Mouse (Mus musculus): ENCODE measurements around the gene Pfkfb4.
A peak's percentile ranks its signal among the peaks of the same experiment; 100 is the strongest.

Pfkfb4 gene

GRCm38 (mm10) chr9:109038086-109038895, 46.7 kb downstream of the Pfkfb4 start, which contains the start of gene Shisa5:
TSS of gene Shisa5 (plus strand) at chr9:109038565.
- peak; percentile 89 to 90 for DNase-seq

DNA sequence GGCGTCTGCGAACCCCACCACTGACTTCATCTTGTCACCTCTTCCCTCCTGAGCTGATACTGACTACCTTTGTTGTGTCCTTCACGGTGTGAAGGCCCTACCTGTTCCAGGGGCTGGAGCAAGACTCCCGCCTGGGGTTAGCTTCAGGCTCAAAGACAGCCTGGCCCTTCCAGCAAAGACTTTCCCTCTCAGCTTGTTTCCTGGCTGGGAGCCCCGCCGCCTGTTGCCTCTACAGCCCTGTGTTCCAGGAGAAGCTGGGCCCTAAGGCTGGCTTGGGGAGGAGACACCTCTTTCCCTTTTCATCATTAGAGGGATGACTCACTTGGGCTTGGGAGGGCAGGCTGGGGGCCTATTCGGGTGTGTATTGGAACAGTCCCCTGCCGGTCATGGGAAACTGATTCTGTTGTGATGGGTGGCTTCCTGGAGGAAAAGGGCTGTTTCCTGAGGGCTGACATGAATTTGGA, 47.4 kb downstream of the Pfkfb4 start:
- peak; percentile 69 to 74 for DNase-seq

DNA sequence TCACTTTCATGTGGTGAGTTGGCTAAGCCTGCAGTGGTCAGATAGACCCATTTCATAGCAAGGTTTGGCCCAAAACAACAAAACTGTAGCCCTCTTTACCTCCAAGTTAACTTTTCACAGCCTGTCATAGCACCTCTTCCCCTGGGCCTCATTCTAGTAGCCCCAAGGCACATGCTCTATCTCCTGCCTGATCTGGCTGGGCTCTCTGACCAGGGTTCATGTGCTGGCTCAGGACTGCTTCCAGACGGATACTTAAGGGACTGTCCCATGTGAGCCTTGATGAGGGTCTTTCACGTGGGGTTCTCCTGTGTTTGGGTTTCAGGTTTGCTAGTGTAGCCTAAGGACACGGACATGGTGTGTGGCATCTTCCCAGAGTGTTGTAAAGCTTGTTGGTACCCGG, 48.1 kb downstream of the Pfkfb4 start:
- DNase-seq, result no peak

- DNase-seq, result no peak
Measured at GRCm38 (mm10) chr9:109040216-109040615, 48.6 kb downstream of the Pfkfb4 start.

DNA sequence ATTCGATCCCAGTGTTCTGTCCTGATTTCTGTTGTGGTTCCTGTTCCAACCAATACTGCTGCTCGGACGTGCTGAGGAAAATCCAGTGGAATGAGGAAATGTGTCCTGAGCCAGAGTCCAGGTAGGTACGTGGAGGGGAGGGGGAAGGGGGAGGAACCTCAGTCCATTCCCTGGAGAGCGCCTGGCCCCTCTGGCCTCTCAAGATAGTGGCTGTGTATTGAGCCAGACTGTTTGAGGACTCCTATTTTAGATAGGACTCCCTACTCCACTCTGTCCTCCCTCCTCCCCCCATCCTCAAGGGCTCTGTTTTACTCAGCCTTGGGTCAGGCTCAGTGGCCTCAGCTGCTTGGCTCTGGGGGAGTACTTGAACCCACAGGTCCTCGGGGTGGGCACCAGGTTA, 49.3 kb downstream of the Pfkfb4 start:
- DNase-seq, result peak; percentile 50 to 73

DNA sequence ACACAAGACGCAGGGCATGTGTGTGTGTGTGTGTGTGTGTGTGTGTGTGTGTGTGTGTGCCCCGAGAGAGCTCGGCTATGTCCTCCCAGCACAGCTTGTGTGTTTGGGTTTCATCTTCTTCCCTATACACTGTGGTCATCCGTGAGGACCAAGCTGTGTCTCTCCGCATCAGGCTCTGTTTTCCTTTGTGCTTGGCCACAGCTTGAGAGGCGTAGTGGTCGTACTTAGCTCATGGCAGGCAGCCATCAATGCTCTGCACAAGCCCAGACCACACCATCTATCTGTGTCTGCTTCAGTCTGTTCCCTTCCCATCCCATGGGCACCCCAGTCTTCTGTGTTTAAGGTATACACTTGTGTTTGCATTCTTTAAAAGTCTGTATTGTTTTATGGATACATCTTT, 49.8 kb downstream of the Pfkfb4 start:
- DNase-seq, result no peak

DNA sequence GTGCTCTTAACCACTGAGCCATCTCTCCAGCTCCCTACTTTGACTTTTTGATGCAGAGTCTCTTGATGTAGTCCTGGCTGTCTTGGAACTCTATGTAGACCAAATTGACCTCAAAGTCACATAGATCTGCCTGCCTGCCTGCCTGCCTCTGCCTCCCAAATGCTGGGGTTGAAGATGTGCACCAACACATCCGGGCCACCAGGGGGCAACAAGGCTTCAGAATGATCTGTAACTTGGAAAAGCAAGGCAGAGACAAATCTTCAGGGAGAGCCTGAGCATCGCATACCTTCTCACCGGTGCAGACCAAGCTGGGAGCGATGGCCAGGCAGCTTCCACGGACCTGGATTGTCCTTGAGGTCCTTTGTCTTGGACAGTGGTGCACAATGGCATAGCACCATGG, 54.7 kb downstream of the Pfkfb4 start:
- peak; percentile 68 to 79 for DNase-seq

DNA sequence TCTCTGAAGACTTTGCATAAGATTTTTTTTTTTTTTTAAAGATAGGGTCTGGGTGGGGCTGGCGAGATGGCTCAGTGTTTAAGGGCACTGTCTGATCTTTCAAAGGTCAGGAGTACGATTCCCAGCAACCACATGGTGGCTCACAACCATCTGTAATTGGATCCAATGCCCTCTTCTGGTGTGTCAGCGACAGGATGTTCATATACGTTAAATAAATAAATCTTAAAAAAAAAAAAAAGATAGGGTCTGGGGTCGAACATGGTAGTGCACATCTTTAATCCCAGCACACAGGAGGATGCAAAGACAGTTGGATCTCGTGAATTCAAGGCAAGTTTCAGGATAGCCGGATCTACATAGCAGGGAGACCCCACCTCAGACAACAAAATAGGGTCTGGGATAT, 57.7 kb downstream of the Pfkfb4 start:
- DNase-seq, result no peak

DNA sequence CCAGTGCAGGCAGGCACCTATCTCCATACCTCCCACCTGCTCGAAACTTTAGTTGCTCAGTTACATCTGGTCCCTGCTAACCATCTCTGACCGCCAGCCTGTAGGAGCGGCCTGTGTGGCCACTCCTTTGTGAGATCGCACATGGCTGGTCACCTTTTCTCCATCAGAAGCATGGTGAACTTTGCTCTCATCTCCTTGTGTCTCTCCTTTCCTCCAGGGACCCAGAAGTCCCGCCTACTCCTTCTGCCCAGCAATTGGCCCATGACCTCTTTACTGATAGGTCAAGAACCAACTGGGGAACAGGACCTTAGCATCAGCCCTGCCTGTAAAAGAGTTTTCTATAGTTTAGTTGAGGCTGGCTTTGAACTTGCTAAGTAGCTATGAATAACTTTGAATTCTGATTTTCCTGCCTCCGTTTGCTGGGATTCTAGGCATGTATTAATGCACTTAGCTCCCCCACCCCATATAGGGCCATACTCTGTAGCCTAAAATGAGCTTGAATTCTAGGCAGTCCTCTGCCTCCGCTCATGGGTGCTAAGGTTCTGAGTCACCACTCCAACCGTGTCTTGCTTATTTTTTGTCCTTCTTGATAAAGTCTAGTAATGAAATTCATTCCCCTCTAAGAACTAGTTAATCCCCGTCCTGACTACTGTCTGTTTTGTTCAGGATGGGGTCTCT, 58.6 kb downstream of the Pfkfb4 start:
- DNase-seq, result peak in 1 of 2 experiments; percentile 17

DNA sequence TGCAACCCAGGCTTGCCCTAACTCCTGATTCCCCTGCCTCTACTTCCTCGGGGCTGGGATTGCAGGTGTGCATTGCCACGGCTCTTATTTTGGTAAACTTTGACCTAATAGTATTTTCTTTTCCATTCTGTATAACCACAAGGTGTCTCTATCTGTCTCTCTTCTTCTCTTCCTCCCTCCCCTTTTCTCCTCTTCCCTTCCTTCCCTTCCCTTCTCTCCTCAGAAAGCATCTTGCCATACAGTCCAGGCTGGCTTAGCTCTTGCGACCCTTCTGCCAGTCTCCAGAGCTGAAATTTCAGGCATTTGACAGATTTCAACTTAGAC, 59.1 kb downstream of the Pfkfb4 start:
- peak in 1 of 2 experiments; percentile 11 for DNase-seq

DNA sequence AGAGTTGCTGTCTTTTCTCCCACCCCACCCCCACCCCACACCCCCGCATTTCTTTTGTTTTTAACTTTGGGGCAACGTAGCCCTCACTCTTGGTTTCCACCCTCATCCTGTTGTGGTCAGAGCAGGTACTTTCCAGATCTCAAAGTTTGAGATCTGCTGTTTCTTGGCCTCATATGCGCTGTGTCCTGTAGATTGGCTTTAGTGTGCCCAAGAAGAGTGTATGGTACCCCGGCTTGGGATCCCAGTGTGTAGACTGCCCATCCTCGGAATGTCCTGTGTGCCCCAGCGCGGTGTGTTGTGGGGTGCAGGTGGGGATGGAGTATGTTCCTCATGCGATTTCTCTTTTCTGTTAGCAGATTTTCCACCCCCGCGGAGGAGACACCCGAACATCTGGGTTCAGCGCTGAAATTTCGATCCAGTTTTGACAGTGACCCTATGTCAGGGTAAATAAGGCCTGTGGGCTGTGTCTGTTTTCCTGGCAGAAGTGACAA, 59.5 kb downstream of the Pfkfb4 start:
- DNase-seq, result no peak

GRCm38 (mm10) chr9:109051651-109052489, 60.3 kb downstream of the Pfkfb4 start:
- no peak for DNase-seq

- DNase-seq, result no peak
Measured at GRCm38 (mm10) chr9:109052490-109053260, 61.1 kb downstream of the Pfkfb4 start.

GRCm38 (mm10) chr9:109053366-109053765, 61.8 kb downstream of the Pfkfb4 start:
- no peak for DNase-seq

DNA sequence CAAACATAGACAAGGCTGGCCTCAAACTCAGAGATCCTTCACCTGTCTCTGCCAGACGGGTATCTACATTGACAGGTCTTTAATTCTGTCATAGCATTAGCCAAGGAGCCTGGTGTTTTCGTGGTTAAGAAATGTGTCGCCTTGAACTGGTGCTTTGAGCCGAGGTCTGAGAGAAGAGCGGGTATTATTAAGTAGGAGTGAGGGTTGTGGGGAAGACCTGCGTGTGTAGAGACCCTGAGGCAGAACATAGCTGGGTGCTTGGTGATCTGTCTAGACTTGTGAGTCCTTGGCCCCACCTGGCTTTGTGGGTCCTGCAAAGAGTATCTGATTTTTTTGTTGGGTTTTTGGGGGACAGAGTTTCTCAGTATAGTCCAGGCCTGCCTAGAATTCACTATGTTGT, 62.3 kb downstream of the Pfkfb4 start:
- DNase-seq, result no peak

DNA sequence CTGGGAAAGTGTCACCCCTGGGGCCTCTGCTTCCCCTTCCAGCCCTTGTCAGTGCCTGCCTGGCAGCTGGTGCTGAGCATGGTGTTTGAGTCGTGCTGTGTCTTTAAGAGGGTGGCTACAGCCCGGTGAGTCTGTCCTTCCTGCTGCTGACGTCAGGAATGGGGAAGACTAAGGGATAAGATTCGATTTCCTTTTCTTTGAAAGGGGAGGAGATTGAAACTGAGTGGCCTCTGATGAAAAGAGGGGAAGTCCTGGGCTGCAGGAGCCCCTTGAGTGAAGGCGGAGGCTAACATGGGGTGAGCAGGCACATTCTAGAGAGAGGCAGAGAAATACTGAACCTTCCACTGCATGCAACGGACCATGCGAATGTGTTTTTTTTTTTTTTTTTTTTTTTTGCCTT, 63.1 kb downstream of the Pfkfb4 start:
- DNase-seq, result peak; percentile 77 to 81

DNA sequence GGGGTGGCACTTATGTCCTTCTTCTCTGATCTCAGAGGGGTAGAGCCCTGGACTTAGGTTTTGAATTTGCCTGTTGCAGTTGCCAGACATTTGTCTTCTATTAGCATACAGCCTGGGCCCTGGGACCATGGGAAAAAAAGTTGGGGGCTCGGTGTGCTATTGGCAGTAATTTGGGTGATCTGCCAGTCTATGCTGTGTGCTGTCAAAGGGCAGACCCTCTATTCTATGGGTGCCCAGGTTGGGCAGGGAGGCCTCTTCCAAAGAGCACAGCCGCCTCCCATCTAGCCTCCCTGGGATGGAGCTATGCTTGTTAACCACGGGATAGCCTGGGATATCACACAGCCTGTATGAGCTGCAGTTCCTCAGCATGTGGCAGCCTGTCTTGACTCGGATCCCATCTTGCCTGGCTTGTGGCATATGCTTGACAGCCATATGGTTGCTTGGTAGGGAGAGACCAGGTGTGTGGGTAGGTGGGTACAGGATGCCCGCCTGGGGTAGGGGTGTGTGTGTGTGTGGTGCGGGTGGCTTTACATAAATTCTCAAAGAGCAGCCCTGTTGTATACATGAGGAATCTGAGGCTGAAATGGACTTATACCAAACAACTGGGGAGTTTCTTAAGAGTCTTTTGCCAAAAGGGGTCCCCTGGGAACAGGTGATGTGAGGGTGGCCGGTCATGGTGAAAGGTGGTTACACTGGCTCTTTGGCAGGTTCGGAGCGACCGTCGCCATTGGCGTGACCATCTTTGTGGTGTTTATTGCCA, 63.9 kb downstream of the Pfkfb4 start:
- DNase-seq, result no peak

- DNase-seq, result no peak
Measured at GRCm38 (mm10) chr9:109056081-109056690, 64.6 kb downstream of the Pfkfb4 start.

DNA sequence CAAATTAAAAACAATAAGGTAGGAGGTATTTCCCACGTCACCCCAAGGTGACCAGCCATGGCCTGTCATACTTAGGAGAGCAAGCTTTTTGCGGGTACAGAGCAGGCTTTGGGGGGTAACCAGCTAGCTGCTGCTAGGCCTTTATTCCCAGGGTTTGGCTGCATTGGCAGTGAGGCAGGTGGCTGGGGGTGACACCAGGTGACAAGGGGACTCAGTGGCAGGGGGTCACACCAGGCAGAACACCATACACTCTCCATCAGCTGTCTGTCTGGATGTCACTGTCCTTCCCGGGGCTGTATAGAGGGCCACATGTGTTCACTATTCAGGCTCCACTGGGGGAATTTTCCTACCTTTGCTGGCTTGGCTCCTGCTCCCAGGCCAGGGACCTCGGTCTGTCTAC, 65.3 kb downstream of the Pfkfb4 start:
- no peak for DNase-seq

- DNase-seq, result peak in 1 of 2 experiments; percentile 17
Measured at GRCm38 (mm10) chr9:109057543-109057942, 66.0 kb downstream of the Pfkfb4 start.

Data from lung, postnatal 4 days (tissue).